Mouse (Mus musculus): ENCODE results near the gene Olfr828. TPM values are rescaled to one million over a fixed set of nuclear protein-coding genes. Genes with fewer than 3 reads are reported as not detected.

Olfr828 gene
- polyA plus RNA-seq (2012; rRNA removed): not detected in 2 replicates

GRCm38 (mm10) chr9:18819426-18819825 is at the start of gene Olfr828:
Olfr828 (minus strand) TSS chr9:18819526.
- Histone ChIP-seq H3K36me3 (ENCODE audit: control insufficient read depth, insufficient read depth, low read length) (no peaks in the 10 kb centered on the region), H3K4me1 (replicated peaks; ENCODE audit: control insufficient read depth, insufficient read depth, low read length) (no peaks in the 10 kb centered on the region), H3K27me3 (ENCODE audit: control insufficient read depth, insufficient read depth, low read length) (no peaks in the 10 kb centered on the region), H3K27ac (ENCODE audit: control insufficient read depth, insufficient read depth, low read length) (no peak within 1 kb of the TSS), H3K4me3 (ENCODE audit: control insufficient read depth, insufficient read depth, low read length) (no peak within 1 kb of the TSS)
- DNase-seq: no peak
- TF ChIP-seq CTCF (IDR thresholded peaks at IDR 0.05; ENCODE audit: borderline replicate concordance, control insufficient read depth, extremely low read depth, insufficient read depth, low read length, poor library complexity) (no peak), POLR2A (IDR thresholded peaks at IDR 0.05; ENCODE audit: control insufficient read depth, extremely low read depth, insufficient read depth, low read length, poor library complexity) (no peak)

- Histone ChIP-seq H3K36me3 (ENCODE audit: control insufficient read depth, insufficient read depth, low read length) (no peaks in the 10 kb centered on the region), H3K27ac (ENCODE audit: control insufficient read depth, insufficient read depth, low read length) (no peak within 1 kb of the TSS), H3K4me1 (replicated peaks; ENCODE audit: control insufficient read depth, insufficient read depth, low read length) (no peaks in the 10 kb centered on the region), H3K4me3 (ENCODE audit: control insufficient read depth, insufficient read depth, low read length) (no peak within 1 kb of the TSS), H3K27me3 (ENCODE audit: control insufficient read depth, insufficient read depth, low read length) (no peaks in the 10 kb centered on the region)
- no peak for DNase-seq
- no peak for TF ChIP-seq POLR2A (IDR thresholded peaks at IDR 0.05; ENCODE audit: control insufficient read depth, extremely low read depth, insufficient read depth, low read length, poor library complexity)
- 75% methylated on average over 1 of the region's 1 CpGs for WGBS
These were observed 35.3 kb upstream of the Olfr828 start, which contains the start of gene Olfr829 for GRCm38 (mm10) chr9:18854633-18855032. Olfr829 (plus strand) TSS chr9:18854933.

- WGBS: 72% methylated on average over 7 of the region's 7 CpGs
- Histone ChIP-seq H3K27me3 (ENCODE audit: control insufficient read depth, insufficient read depth, low read length) (no peaks in the 10 kb centered on the region), H3K4me3 (ENCODE audit: control insufficient read depth, insufficient read depth, low read length) (no peak overlapping the region), H3K4me1 (replicated peaks; ENCODE audit: control insufficient read depth, insufficient read depth, low read length) (no peaks in the 10 kb centered on the region), H3K36me3 (ENCODE audit: control insufficient read depth, insufficient read depth, low read length) (no peaks in the 10 kb centered on the region), H3K27ac (ENCODE audit: control insufficient read depth, insufficient read depth, low read length) (no peak overlapping the region)
- TF ChIP-seq CTCF (IDR thresholded peaks at IDR 0.05; ENCODE audit: borderline replicate concordance, control insufficient read depth, extremely low read depth, insufficient read depth, low read length, poor library complexity) (no peak), POLR2A (IDR thresholded peaks at IDR 0.05; ENCODE audit: control insufficient read depth, extremely low read depth, insufficient read depth, low read length, poor library complexity) (no peak)
- no peak for DNase-seq
These were observed 34.0 kb downstream of the Olfr828 start for GRCm38 (mm10) chr9:18785316-18785715.

- no peak overlapping the region for H3K4me3 ChIP-seq (ENCODE audit: control insufficient read depth, insufficient read depth, low read length)
- H3K27ac ChIP-seq (ENCODE audit: control insufficient read depth, insufficient read depth, low read length): no peak overlapping the region
- 77% methylated on average over 24 of the region's 24 CpGs for WGBS
- TF ChIP-seq POLR2A (IDR thresholded peaks at IDR 0.05; ENCODE audit: control insufficient read depth, extremely low read depth, insufficient read depth, low read length, poor library complexity) (no peak), CTCF (IDR thresholded peaks at IDR 0.05; ENCODE audit: borderline replicate concordance, control insufficient read depth, extremely low read depth, insufficient read depth, low read length, poor library complexity) (no peak)
- DNase-seq: no peak
- H3K4me1 ChIP-seq (replicated peaks; ENCODE audit: control insufficient read depth, insufficient read depth, low read length): no peaks in the 10 kb centered on the region
- no peaks in the 10 kb centered on the region for H3K27me3 ChIP-seq (ENCODE audit: control insufficient read depth, insufficient read depth, low read length)
- H3K36me3 ChIP-seq (ENCODE audit: control insufficient read depth, insufficient read depth, low read length): no peaks in the 10 kb centered on the region
These were observed 39.9 kb downstream of the Olfr828 start for GRCm38 (mm10) chr9:18779476-18779875.

DNA sequence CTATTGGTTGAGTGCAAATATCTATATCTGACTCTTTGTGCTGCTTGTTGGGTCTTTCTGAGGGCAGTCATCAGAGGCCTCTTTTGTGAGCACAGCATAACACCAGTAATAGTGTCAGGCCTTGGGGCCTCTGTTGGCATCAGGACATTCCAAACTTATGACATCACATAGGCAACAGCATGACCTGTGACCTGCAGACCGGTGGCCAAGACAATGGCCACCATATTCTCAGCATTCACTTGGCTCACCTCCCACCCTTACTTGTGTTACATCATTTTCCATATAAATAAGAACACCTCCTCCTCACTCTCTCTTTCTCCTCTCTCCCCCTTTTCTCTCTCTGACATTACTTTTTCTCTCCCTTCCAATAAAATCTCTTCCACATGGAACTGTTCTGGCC is 40.3 kb downstream of the Olfr828 start:
- no peak for TF ChIP-seq CTCF (IDR thresholded peaks at IDR 0.05; ENCODE audit: borderline replicate concordance, control insufficient read depth, extremely low read depth, insufficient read depth, low read length, poor library complexity)
- no peak for TF ChIP-seq POLR2A (IDR thresholded peaks at IDR 0.05; ENCODE audit: control insufficient read depth, extremely low read depth, insufficient read depth, low read length, poor library complexity)
- H3K27me3 ChIP-seq (ENCODE audit: control insufficient read depth, insufficient read depth, low read length): no peaks in the 10 kb centered on the region
- no peaks in the 10 kb centered on the region for H3K4me1 ChIP-seq (replicated peaks; ENCODE audit: control insufficient read depth, insufficient read depth, low read length)
- H3K36me3 ChIP-seq (ENCODE audit: control insufficient read depth, insufficient read depth, low read length): no peaks in the 10 kb centered on the region
- H3K27ac ChIP-seq (ENCODE audit: control insufficient read depth, insufficient read depth, low read length): no peak overlapping the region
- no peak overlapping the region for H3K4me3 ChIP-seq (ENCODE audit: control insufficient read depth, insufficient read depth, low read length)
- 73% methylated on average over 1 of the region's 1 CpGs for WGBS
- no peak for DNase-seq

Other genes starting within 250 kb of the Olfr828 start
- gene Muc16, start 145.0 kb downstream of the Olfr828 start, polyA plus RNA-seq (2012; rRNA removed): 0.54 and 1.1 TPM in 2 replicates
- gene Olfr24, start 55.5 kb downstream of the Olfr828 start, polyA plus RNA-seq (2012; rRNA removed): not detected in 2 replicates
- not detected in 2 replicates for gene Olfr829, start 35.4 kb upstream of the Olfr828 start, polyA plus RNA-seq (2012; rRNA removed)
- not detected in 2 replicates for gene Olfr830, start 55.2 kb upstream of the Olfr828 start, polyA plus RNA-seq (2012; rRNA removed)
- not detected in 2 replicates for gene Olfr832, start 117.6 kb upstream of the Olfr828 start, polyA plus RNA-seq (2012; rRNA removed)
- not detected in 2 replicates for gene Olfr834, start 168.5 kb upstream of the Olfr828 start, polyA plus RNA-seq (2012; rRNA removed)
- not detected in 2 replicates for gene Olfr835, start 213.2 kb upstream of the Olfr828 start, polyA plus RNA-seq (2012; rRNA removed)

Measured in thymus, adult 2 months (tissue).